Mouse (Mus musculus) cerebellum, postnatal 25 days (tissue): ENCODE results near the gene S100a7a.

Source experiments
- DNase-seq, 2 experiments: peaks; one replicate each; pipeline ENCODE4 v3.0.0; 2021; ENCODE audit warnings: mixed read lengths in 2 of 2

S100a7a gene

DNA sequence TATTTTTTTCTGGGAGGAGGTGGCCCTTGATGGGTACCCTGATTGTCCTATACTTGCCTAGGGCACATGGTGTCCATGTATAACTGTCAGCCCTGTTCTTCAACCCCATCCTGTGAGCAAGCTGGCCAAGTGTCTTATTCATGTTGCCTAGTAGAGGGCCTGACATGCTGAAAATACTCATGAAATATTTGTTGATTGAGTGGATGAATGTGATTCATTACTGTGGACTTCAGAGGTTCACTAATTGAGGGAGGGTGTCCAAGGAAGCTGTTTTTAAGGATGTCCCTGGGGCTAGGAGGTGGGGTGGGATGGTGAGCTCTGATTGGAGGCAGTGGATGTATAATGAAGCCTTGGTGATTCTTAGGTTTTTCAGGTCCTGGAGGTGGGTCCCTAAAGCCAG lies at the start of gene S100a7a:
Gene S100a7a, plus strand, starts transcription at position 301 of the 400 bp plus-strand sequence.
- DNase-seq: no peak

GRCm38 (mm10) chr3:90604416-90604815 lies 49.4 kb upstream of the S100a7a start:
- no peak for DNase-seq

DNA sequence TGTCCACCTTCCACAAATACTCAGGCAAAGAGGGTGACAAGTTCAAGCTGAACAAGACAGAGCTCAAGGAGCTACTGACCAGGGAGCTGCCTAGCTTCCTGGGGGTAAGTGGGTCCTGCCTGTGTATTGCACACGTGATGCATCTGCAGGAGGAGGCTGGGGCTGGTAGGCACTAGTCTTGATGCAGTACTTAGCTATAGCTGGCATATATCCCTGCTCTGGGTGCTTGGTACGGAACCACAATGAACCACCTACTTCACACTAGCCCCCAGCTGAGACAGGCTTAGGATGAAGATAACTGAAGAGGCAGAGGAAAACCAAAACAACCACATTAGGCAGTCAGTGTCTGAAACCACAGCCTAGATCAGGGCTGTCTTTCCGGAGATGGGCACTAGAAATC lies 48.8 kb upstream of the S100a7a start:
- DNase-seq: no peak

GRCm38 (mm10) chr3:90605736-90606135 lies 48.1 kb upstream of the S100a7a start:
- DNase-seq: no peak

DNA sequence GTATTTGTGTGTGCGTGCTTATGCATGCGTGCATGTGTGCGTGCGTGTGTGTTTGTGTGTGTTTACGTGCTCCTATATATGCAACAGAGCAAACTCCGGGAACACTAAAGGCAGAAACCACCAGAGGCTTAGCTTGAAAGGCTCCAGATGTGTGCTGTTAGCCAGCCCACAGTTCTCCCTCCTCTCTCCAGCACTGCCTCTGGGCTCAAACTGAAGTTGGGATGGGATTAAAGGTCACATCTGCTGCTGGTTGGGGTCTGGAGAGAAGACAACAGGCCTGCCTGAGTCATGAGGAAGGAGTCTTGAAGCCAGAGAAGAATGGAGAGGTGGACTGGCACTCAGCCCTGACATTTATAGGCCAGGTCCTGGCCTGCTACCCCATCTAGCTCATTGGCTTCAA lies 47.6 kb upstream of the S100a7a start:
- no peak for DNase-seq

- no peak for DNase-seq
Measured at GRCm38 (mm10) chr3:90607361-90607760, 46.5 kb upstream of the S100a7a start.

DNA sequence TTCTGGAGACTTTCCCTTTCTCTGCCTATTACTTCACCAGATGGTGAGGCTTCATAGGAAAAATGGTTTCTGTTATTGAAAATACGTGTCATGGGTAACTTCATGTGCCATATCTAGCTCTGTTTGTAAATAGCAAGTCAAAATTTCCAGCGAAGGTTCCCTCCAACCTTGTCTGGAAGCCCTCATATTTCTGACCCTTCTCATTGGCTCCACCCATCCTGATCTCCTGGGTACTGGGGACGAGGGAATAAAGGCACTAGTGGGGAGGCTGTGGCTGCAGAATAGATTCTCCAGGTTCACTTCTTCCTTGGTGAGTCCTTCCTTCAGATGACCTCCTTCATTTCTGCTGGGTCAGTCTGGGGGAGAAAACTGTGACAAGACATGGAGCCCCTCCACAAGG lies 45.6 kb upstream of the S100a7a start, which contains the start of gene S100a5:
Gene S100a5, plus strand, starts transcription at position 301 of the 400 bp plus-strand sequence.
- no peak for DNase-seq

GRCm38 (mm10) chr3:90609102-90609501 lies 44.7 kb upstream of the S100a7a start:
- DNase-seq: no peak

DNA sequence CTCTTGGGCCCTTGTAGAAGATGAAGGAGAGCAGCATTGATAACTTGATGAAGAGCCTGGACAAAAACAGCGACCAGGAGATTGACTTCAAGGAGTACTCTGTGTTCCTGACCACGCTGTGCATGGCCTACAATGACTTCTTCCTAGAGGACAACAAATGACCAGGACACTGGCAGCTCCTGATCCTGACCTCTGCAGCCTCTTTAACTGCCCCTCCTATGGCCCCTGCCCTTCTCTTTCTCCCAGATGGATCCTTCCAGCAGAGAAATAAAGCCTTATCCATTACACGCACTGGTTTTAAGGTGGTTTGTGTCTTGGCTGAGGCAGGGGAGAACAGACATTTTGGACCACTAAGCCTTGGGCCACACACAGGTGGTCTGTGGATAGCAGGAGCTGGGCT lies 42.3 kb upstream of the S100a7a start:
- DNase-seq: no peak

DNA sequence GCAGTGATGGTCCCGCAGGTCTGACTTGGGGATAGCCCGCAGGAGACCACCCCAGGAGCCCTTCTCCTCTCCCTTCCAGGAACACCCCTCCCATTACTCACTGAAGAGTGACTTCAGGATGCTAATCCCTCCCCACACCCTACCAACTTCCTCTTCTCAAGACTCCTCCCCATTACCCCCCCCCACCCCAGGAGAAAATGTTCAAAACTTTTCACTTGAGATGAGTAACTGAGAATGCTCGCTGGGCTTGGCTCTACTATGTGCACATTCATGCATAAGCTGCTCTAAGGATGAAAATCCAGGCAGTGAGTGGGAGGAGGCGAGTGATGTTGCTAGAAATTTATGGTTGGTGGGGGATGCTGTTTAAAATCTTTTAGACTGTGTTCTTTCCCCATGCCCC lies 41.8 kb upstream of the S100a7a start:
- no peak for DNase-seq

- peak in 1 of 2 experiments; percentile 53 for DNase-seq
Measured at GRCm38 (mm10) chr3:90612728-90613291, 41.0 kb upstream of the S100a7a start, which contains the start of gene S100a6. Gene S100a6 (plus strand): TSS chr3:90612882.

GRCm38 (mm10) chr3:90613461-90614147 lies 40.2 kb upstream of the S100a7a start:
- no peak for DNase-seq

DNA sequence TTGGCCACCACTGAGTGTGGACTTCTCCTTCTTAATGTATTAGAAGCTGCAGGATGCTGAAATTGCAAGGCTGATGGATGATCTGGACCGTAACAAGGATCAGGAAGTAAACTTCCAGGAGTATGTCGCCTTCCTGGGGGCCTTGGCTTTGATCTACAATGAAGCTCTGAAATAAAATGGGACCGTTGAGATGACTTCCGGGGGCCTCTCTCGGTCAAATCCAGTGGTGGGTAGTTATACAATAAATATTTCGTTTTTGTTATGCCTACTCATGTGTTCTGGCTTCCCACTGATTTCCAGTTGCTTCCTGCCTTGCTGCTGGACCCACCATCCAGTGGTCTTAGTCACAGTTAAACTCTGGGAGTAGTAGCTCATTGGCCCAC lies 39.7 kb upstream of the S100a7a start:
- no peak for DNase-seq

GRCm38 (mm10) chr3:90614611-90615251 lies 39.1 kb upstream of the S100a7a start:
- no peak for DNase-seq

DNA sequence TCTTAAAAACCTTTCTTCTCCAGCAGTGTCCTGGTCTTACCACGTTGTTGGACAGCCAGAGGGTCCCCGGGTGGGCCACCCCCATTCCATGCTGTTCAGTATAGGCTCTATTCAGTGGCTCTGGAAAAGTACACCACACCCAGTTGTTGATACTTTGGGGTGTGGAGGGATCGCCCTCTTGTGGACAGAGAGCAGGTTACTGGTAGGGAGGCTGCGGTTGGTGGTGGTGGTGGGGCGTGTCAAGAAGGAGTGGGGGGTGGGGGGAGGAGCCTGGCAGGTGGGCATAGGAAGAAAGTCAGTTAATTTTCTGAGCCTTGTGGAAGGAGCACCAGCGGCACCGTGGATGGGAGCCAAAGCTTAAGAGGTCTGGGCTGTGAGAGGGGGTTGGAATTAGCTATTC lies 38.4 kb upstream of the S100a7a start:
- DNase-seq: peak; percentile 17 to 59

DNA sequence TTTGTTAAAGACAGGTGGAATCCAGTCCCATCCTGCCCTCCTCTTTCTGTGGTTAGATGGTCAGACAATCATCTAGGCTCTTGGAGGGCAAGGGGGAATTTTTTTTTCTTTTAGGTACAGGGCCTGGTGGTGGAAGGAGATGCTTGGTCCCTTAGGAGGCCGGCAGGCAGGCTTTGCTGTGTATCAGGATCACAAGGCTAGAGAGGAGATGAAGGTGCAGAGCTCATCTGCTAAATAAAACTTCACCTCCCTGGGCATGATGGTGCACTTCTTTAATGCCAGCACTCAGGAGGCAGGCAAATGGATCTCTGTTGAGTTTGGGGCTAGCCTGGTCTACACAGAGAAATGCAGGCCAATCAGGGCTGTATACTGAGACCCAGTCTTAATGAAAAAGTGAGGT lies 37.9 kb upstream of the S100a7a start:
- DNase-seq: no peak

GRCm38 (mm10) chr3:90617586-90617985 lies 36.2 kb upstream of the S100a7a start:
- DNase-seq: no peak

DNA sequence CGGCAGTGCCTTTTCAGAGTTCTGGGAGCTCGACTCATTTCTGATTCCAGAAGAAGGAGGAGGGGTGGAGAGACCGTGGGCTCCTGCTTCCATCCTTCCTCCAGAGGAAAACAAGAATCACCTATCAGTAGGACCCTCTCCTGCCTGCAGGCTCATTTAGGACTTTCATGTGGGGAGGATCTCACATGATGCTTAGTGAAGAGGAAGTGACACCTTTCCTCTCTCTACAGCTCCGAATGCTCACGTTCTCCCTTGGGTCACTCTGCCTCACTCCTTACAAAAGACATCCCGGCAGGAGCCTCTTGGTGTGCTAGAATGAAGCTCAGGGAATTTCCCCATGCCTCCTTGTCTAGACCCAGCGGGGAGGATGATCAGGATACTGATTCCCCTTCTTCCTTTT lies 32.3 kb upstream of the S100a7a start:
- DNase-seq: no peak

GRCm38 (mm10) chr3:90623435-90624071 lies 30.3 kb upstream of the S100a7a start:
- peak in 1 of 2 experiments; percentile 29 for DNase-seq

- no peak for DNase-seq
Measured at GRCm38 (mm10) chr3:90625496-90625895, 28.3 kb upstream of the S100a7a start.

GRCm38 (mm10) chr3:90626266-90627021 lies 27.4 kb upstream of the S100a7a start:
- no peak for DNase-seq

DNA sequence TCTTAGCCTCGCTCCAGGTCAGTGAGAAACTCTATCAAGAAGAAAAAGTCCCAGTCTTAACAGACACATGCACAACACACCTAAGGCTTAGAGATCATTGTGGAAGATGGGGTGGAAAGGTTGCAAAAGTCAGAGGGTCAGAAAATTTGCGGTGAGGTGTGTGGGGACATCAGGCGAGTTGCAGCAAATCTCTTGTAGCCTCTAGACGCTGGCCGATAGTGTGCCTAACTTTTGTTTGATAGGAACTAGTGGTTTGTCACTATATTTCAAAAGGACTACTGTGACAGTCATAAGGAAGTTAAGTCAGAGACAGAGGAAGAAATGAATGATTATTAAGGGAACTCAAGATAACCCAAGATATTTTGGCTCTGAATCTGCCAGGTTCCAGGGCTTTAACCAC lies 26.5 kb upstream of the S100a7a start:
- DNase-seq: no peak

GRCm38 (mm10) chr3:90627807-90628206 lies 26.0 kb upstream of the S100a7a start:
- peak in 1 of 2 experiments; percentile 15 for DNase-seq
